Mouse (Mus musculus): Measurements from ENCODE around the gene Rec114.

Rec114 gene

DNA sequence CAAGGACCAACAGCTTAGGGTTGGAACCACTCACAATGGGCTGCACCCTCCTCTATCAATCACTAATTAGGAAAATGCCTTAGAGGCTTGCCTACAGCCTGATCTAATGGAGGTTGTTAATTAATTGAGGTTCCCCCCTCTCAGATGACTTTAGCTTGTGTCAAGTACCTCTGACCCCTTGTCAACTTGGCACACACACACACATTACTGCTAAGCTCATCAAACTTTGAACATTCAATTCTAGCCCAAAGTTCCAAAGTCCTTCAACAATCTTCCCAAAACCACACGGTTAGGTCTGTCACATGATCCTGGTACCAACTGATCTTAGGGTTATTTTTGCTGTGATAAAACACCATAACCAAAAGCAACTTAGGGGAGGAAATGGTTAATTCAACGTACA, 26.9 kb downstream of the Rec114 start:
- DNase-seq (ENCODE audit: low spot score in 2 of 2), result no peak

GRCm38 (mm10) chr9:58710642-58711041, 33.1 kb downstream of the Rec114 start:
- no peak for DNase-seq (ENCODE audit: low spot score in 2 of 2)

GRCm38 (mm10) chr9:58709939-58710338, 33.8 kb downstream of the Rec114 start:
- DNase-seq (ENCODE audit: low spot score in 2 of 2), result peak; percentile 51 to 52

DNA sequence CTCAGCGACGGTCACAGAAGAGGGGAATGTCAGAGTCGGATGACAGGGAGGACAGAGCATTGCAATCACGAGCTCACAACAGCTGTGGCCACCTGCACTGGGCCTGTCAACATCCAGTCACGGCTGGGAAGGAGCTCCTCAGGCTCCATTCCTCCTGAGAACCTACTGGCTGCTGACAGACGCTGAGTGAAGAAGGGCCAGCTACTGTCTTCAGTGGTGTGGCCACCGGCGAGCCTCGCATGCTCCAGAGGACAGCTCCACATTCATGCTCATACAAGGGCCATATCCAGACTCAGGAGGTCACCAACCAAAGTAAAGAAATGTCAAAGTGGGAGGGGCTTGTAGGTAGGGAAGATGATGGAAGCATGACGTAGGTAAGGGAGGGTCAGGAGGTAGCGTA, 36.0 kb downstream of the Rec114 start:
- no peak for DNase-seq (ENCODE audit: low spot score in 2 of 2)

- no peak for DNase-seq (ENCODE audit: low spot score in 2 of 2)
Observed at GRCm38 (mm10) chr9:58706024-58706423, 37.7 kb downstream of the Rec114 start.

- no peak for DNase-seq (ENCODE audit: low spot score in 2 of 2)
Observed at GRCm38 (mm10) chr9:58703766-58704165, 40.0 kb downstream of the Rec114 start.

DNA sequence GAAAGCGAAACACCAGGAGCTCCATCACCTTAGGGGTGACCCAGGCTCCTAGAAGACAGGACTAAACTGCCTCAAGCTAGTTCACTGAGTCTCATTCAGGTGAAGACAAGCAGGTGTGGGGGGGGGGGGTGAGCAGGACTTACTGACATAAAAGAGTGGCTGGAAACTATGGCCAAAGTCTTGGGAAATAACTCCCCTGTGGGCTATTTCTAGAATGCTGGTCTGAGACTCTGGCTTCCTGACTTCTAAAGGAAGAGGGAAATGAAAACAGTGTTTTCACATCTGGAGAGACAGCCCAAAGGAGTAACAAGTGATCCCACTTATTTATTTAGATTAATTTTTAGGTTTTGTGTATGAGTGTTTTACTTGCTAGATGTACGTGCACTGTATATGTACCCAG, 42.0 kb downstream of the Rec114 start:
- no peak for DNase-seq (ENCODE audit: low spot score in 2 of 2)

GRCm38 (mm10) chr9:58698486-58698885, 45.3 kb downstream of the Rec114 start:
- no peak for DNase-seq (ENCODE audit: low spot score in 2 of 2)

DNA sequence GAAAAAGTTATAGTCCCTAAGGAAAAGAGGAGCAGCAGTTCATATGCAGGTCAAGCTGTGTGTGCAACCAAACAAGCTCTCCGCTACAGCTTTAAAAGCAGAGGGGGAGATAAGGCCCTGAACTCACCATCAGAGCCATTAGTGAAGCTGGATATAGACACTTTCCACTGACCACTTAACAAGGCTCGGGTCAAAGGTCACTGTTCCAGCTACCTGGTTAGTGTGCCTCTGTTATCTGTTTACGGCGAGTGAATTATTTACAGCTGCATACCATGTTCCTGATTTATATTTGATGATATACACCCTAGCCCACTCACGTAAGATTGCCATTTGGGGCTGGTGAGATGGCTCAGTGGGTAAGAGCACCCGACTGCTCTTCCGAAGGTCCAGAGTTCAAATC, 52.3 kb downstream of the Rec114 start:
- no peak for DNase-seq (ENCODE audit: low spot score in 2 of 2)

DNA sequence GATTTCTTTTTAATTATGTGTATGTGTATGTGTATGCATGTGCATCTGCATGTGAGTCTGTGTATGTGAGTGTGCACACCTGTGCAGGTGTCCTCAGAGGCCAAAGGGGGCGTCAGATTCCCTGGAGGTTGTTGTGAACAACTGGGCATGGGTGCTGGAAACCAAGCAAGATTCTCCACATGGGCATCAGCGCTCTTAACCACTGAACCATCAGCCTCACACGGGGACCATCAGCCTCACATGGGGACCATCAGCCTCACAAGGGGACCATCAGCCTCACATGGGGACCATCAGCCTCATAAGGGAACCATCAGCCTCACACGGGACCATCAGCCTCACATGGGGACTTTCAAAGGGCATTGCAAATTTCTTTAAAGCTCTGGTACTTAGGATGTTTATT, 53.1 kb downstream of the Rec114 start:
- no peak for DNase-seq (ENCODE audit: low spot score in 2 of 2)

- DNase-seq (ENCODE audit: low spot score in 2 of 2), result no peak
Observed at GRCm38 (mm10) chr9:58688076-58688475, 55.7 kb downstream of the Rec114 start.

DNA sequence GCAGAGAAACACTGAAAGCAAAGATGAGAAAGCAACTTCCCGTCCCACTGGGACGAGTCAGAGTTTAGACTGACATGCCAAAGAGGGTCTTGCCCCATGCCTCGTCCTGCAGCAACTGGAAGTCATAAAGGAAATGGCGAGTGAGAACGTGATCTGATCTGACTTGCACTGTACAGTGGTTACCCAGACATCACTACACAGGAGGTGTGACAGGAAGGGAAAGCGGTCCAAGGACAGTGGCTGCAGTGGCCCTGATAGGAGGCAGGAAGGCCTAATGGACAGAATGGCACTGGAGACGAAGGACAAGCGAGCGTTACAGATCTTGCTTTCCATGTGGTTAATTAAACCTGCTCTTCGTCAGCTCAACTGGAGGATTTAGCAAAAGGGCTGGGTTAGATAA, 58.5 kb downstream of the Rec114 start:
- no peak for DNase-seq (ENCODE audit: low spot score in 2 of 2)

- DNase-seq (ENCODE audit: low spot score in 2 of 2), result no peak
Observed at GRCm38 (mm10) chr9:58683372-58683771, 60.4 kb downstream of the Rec114 start.

- DNase-seq (ENCODE audit: low spot score in 2 of 2), result no peak
Observed at GRCm38 (mm10) chr9:58682106-58682505, 61.7 kb downstream of the Rec114 start.

DNA sequence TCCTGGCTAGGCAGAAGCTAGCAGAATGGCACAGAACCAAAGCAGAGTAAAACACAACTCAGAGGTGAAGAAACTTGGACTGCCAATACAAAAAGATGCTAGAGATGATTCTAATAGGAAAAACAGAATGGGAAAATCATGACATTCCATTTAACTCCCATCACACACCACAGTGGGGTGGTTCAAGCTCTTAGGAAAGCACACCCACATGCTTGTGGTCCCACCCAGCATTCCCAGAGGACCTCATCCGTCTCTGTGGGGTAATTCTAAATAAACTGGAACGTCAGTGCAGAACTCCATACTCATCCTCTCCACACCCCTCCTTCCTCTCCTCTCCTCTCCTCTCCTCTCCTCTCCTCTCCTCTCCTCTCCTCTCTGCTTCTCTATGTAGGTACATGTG, 62.4 kb downstream of the Rec114 start:
- no peak for DNase-seq (ENCODE audit: low spot score in 2 of 2)

- DNase-seq (ENCODE audit: low spot score in 2 of 2), result no peak
Observed at GRCm38 (mm10) chr9:58675371-58675770, 68.4 kb downstream of the Rec114 start.

- DNase-seq (ENCODE audit: low spot score in 2 of 2), result no peak
Observed at GRCm38 (mm10) chr9:58674736-58675135, 69.0 kb downstream of the Rec114 start.

GRCm38 (mm10) chr9:58672474-58672873, 71.3 kb downstream of the Rec114 start:
- DNase-seq (ENCODE audit: low spot score in 2 of 2), result no peak

DNA sequence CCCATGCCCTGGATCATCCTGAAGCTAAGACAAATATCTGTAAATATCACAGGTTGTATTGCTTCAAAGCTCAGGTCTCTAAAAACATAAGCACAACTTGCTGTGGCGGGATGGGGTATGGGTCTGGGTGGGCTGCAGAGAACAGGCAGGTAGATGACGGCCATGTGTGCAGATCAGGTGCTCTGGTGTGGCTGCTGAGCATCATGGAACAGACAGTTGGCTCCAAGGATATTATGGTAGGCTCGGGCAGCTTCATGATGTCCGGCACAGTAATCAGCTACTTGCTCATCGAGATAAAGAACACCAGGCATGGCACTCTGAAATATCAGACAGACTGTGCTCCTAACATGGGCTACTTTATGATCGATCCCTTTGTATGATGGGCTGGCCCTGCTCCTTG, 73.9 kb downstream of the Rec114 start:
- no peak for DNase-seq (ENCODE audit: low spot score in 2 of 2)

DNA sequence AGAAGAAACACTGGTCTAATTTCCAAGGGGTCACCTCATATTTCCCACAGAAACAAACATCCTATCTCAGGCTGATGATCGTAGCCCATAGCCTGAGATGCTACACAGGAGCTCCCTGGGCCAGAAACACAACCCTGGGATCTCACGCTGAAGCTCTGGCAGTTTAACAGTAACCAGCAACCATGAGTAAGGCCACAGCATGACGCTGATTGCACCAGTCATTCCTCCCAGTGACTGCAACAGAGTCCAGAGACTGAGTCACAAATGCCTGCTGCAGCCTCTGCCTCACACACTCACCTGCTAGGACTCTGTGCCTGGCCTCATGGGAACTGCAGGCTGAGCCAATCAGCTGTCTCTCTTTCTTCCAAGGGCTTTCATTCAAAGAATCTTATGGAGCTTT, 74.7 kb downstream of the Rec114 start:
- DNase-seq (ENCODE audit: low spot score in 2 of 2), result no peak

DNA sequence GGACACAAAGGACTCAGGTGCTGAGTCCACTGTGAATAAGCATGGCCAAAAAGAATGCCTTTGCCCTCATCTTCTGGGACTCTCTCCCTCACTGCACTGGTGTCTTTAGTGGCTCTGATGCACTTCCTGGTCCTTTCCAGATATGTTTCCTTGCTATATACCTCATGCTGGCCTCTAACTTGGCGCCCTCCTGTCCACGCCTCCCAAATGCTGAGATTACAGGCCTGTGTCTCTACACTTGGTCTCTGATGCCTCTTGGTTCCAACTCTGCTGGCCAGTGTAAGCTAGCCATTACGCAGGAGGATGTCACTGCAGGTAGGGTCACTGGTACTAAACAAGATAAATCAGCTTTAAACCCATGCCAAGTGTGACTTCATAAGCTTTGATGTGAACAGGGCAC, 75.6 kb downstream of the Rec114 start:
- no peak for DNase-seq (ENCODE audit: low spot score in 2 of 2)

GRCm38 (mm10) chr9:58667244-58667643, 76.5 kb downstream of the Rec114 start:
- DNase-seq (ENCODE audit: low spot score in 2 of 2), result no peak

GRCm38 (mm10) chr9:58666191-58666590, 77.6 kb downstream of the Rec114 start:
- no peak for DNase-seq (ENCODE audit: low spot score in 2 of 2)

DNA sequence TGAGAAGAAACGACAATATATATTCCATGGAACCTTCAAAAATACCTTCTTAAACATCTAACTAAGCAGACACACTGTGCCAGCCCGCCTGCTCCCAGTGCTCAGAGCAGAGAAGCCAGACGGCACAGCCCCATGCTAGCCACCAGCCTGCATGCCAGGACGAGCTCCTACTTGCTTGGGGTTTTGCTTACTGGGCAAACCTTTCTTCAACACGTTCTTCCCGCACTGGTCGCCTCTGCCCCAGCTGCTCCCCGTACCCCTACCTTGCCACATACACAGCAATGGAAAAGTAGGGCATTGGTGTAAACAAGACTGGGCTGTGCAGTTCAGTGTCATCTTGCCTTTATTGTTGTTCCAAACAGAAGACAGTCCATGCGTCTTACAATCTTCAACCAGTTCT, 78.3 kb downstream of the Rec114 start:
- no peak for DNase-seq (ENCODE audit: low spot score in 2 of 2)

- no peak for DNase-seq (ENCODE audit: low spot score in 2 of 2)
Observed at GRCm38 (mm10) chr9:58662791-58663190, 81.0 kb downstream of the Rec114 start.
